Mouse (Mus musculus): ENCODE data around the gene Ctnnbip1.

GRCm38 (mm10) chr4:149597641-149598208 lies 79.7 kb downstream of the Ctnnbip1 start:
- no peak for TF ChIP-seq POLR2A (IDR thresholded peaks at IDR 0.05; ENCODE audit: insufficient read depth, low read depth, low read length)
- no peak for TF ChIP-seq CTCF (IDR thresholded peaks at IDR 0.05; ENCODE audit: insufficient read depth, low read depth, low read length)
